Mouse (Mus musculus): ENCODE measurements around the gene Sh3kbp1.

DNA sequence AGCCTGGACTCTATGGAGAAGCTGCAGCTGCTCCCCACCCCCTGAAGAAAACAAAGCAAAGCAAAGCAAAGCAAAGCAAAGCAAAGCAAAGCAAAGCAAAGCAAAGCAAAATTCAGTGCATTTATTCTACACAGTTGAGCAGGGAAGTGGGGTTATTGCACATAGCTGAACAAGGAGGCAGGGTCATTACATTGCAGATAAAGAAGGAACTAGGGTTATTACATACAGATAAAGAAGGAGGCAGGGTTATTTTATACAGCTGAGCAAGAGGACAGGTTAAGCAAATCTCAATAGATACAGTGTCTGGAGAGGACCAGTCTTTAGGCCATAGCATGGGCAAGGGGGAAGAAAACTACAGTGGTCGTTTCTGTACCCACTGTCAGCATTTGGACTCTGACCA, 177.3 kb downstream of the Sh3kbp1 start:
- TF ChIP-seq CTCF (IDR thresholded peaks at IDR 0.05; ENCODE audit: low read depth, low read length): no peak
- TF ChIP-seq POLR2A (IDR thresholded peaks at IDR 0.05; ENCODE audit: borderline replicate concordance, low read depth, low read length): no peak
